Mouse (Mus musculus): ENCODE data around the gene St6gal1. TPM values are rescaled to one million over a fixed set of nuclear protein-coding genes. Genes with fewer than 3 reads are reported as not detected.
A peak's percentile ranks its signal among the peaks of the same experiment; 100 is the strongest.

The St6gal1 gene
- total RNA-seq, 2 experiments from 2014 or later = 19.8 to 20.3 TPM

GRCm38 (mm10) chr16:23223871-23224469 lies 570 bp upstream of the St6gal1 start:
- no peak for DNase-seq

- peak; percentile 56 for DNase-seq
Measured at GRCm38 (mm10) chr16:23225069-23225721, 655 bp downstream of the St6gal1 start.

- peak; percentile 49 for DNase-seq
Measured at GRCm38 (mm10) chr16:23225821-23226600, 1.5 kb downstream of the St6gal1 start.

GRCm38 (mm10) chr16:23226601-23227351 lies 2.2 kb downstream of the St6gal1 start:
- peak; percentile 43 for DNase-seq

- no peak for DNase-seq
Measured at GRCm38 (mm10) chr16:23227851-23228250, 3.3 kb downstream of the St6gal1 start.

- no peak for DNase-seq
Measured at GRCm38 (mm10) chr16:23228486-23228885, 3.9 kb downstream of the St6gal1 start.

GRCm38 (mm10) chr16:23229945-23230344 lies 5.4 kb downstream of the St6gal1 start:
- DNase-seq = no peak

- DNase-seq = peak; percentile 73
Measured at GRCm38 (mm10) chr16:23231168-23231567, 6.6 kb downstream of the St6gal1 start.

GRCm38 (mm10) chr16:23232691-23233090 lies 8.2 kb downstream of the St6gal1 start:
- DNase-seq = no peak

GRCm38 (mm10) chr16:23233496-23233895 lies 9.0 kb downstream of the St6gal1 start:
- peak; percentile 49 for DNase-seq

- DNase-seq = no peak
Measured at GRCm38 (mm10) chr16:23234557-23234956, 10.0 kb downstream of the St6gal1 start.

- no peak for DNase-seq
Measured at GRCm38 (mm10) chr16:23235173-23235694, 10.7 kb downstream of the St6gal1 start.

- peak; percentile 78 for DNase-seq
Measured at GRCm38 (mm10) chr16:23239583-23239982, 15.0 kb downstream of the St6gal1 start.

- peak; percentile 95 for DNase-seq
Measured at GRCm38 (mm10) chr16:23240049-23240949, 15.8 kb downstream of the St6gal1 start.

GRCm38 (mm10) chr16:23240950-23241259 lies 16.4 kb downstream of the St6gal1 start:
- no peak for DNase-seq

GRCm38 (mm10) chr16:23243726-23244425 lies 19.3 kb downstream of the St6gal1 start:
- no peak for DNase-seq

- DNase-seq = no peak
Measured at GRCm38 (mm10) chr16:23244486-23244885, 19.9 kb downstream of the St6gal1 start.

GRCm38 (mm10) chr16:23249285-23249684 lies 24.7 kb downstream of the St6gal1 start:
- DNase-seq = no peak

GRCm38 (mm10) chr16:23249762-23250161 lies 25.2 kb downstream of the St6gal1 start:
- DNase-seq = no peak

GRCm38 (mm10) chr16:23250556-23251444 lies 26.3 kb downstream of the St6gal1 start:
- no peak for DNase-seq

Measured in heart, postnatal 4 days (tissue).